Mouse (Mus musculus): ENCODE results near the gene Tax1bp3. TPM values are rescaled to one million over a fixed set of nuclear protein-coding genes. Genes with fewer than 3 reads are reported as not detected.

Gene Tax1bp3
- polyA plus RNA-seq, 1 experiment, result 85.2 TPM

GRCm38 (mm10) chr11:73160811-73161200 is 16.1 kb upstream of the Tax1bp3 start:
- H3K79me2 ChIP-seq (ENCODE audit: control insufficient read depth, insufficient read depth), result no peaks in the 10 kb centered on the region
- H3K36me3 ChIP-seq (ENCODE audit: control insufficient read depth, insufficient read depth), result no peaks in the 10 kb centered on the region
- H3K4me2 ChIP-seq (ENCODE audit: low read depth), result peak overlapping the region; percentile 64
- H3K4me3 ChIP-seq, result peak overlapping the region; percentile 20
- TF ChIP-seq MYOD1 (IDR thresholded peaks at IDR 0.05; ENCODE audit: control insufficient read depth in 1 of 3, insufficient read length in 2 of 3, low read depth in 2 of 3) (peak; percentile 30 to 92 (median 86)), TCF12 (IDR thresholded peaks at IDR 0.05; ENCODE audit: insufficient read depth, poor library complexity, severe bottlenecking) (peak; percentile 53), SRF (IDR thresholded peaks at IDR 0.05; ENCODE audit: control insufficient read depth, insufficient read length, low read depth) (no peak), REST (IDR thresholded peaks at IDR 0.05; ENCODE audit: insufficient read depth, insufficient read length) (no peak), POLR2A (IDR thresholded peaks at IDR 0.05; ENCODE audit: insufficient read length, low read depth) (no peak), USF1 (IDR thresholded peaks at IDR 0.05; ENCODE audit: low read depth) (no peak), TCF3 (IDR thresholded peaks at IDR 0.05; ENCODE audit: insufficient read length, low read depth) (peak; percentile 40), E2F4 (IDR thresholded peaks at IDR 0.05; ENCODE audit: insufficient read depth) (no peak), MYOG (IDR thresholded peaks at IDR 0.05; ENCODE audit: control insufficient read depth in 1 of 3, insufficient read depth in 1 of 3, insufficient read length in 2 of 3, low read depth in 2 of 3) (peak; percentile 85 to 96 (median 87)), POLR2AphosphoS2 (IDR thresholded peaks at IDR 0.05; ENCODE audit: insufficient read length, low read depth) (no peak), MAX (IDR thresholded peaks at IDR 0.05; ENCODE audit: low read depth) (no peak), CEBPB (IDR thresholded peaks at IDR 0.05; ENCODE audit: insufficient read depth, poor library complexity, severe bottlenecking) (no peak)
- peak overlapping the region; percentile 62 for H3ac ChIP-seq (ENCODE audit: control insufficient read depth, insufficient read length)
- H3K27me3 ChIP-seq (ENCODE audit: control insufficient read depth, insufficient read depth, insufficient read length), result no peaks in the 10 kb centered on the region

- Histone ChIP-seq H3ac (ENCODE audit: control insufficient read depth, insufficient read length) (no peak overlapping the region), H3K36me3 (ENCODE audit: control insufficient read depth, insufficient read depth) (no peaks in the 10 kb centered on the region), H3K79me2 (ENCODE audit: control insufficient read depth, insufficient read depth) (no peaks in the 10 kb centered on the region), H3K4me3 (peak overlapping the region; percentile 20), H3K4me2 (ENCODE audit: low read depth) (peak overlapping the region; percentile 64), H3K27me3 (ENCODE audit: control insufficient read depth, insufficient read depth, insufficient read length) (no peaks in the 10 kb centered on the region)
- TF ChIP-seq E2F4 (IDR thresholded peaks at IDR 0.05; ENCODE audit: insufficient read depth) (no peak), USF1 (IDR thresholded peaks at IDR 0.05; ENCODE audit: low read depth) (no peak), POLR2AphosphoS2 (IDR thresholded peaks at IDR 0.05; ENCODE audit: insufficient read length, low read depth) (no peak), MYOG (IDR thresholded peaks at IDR 0.05; ENCODE audit: control insufficient read depth in 1 of 3, insufficient read depth in 1 of 3, insufficient read length in 2 of 3, low read depth in 2 of 3) (no peak), TCF12 (IDR thresholded peaks at IDR 0.05; ENCODE audit: insufficient read depth, poor library complexity, severe bottlenecking) (no peak), MAX (IDR thresholded peaks at IDR 0.05; ENCODE audit: low read depth) (no peak), CEBPB (IDR thresholded peaks at IDR 0.05; ENCODE audit: insufficient read depth, poor library complexity, severe bottlenecking) (no peak), REST (IDR thresholded peaks at IDR 0.05; ENCODE audit: insufficient read depth, insufficient read length) (no peak), TCF3 (IDR thresholded peaks at IDR 0.05; ENCODE audit: insufficient read length, low read depth) (no peak), MYOD1 (IDR thresholded peaks at IDR 0.05; ENCODE audit: control insufficient read depth in 1 of 3, insufficient read length in 2 of 3, low read depth in 2 of 3) (no peak), POLR2A (IDR thresholded peaks at IDR 0.05; ENCODE audit: insufficient read length, low read depth) (no peak), SRF (IDR thresholded peaks at IDR 0.05; ENCODE audit: control insufficient read depth, insufficient read length, low read depth) (no peak)
These were observed 15.3 kb upstream of the Tax1bp3 start for GRCm38 (mm10) chr11:73161616-73162015.

GRCm38 (mm10) chr11:73162284-73162683 is 14.6 kb upstream of the Tax1bp3 start:
- Histone ChIP-seq H3K36me3 (ENCODE audit: control insufficient read depth, insufficient read depth) (no peaks in the 10 kb centered on the region), H3K79me2 (ENCODE audit: control insufficient read depth, insufficient read depth) (no peaks in the 10 kb centered on the region), H3K4me2 (ENCODE audit: low read depth) (no peak overlapping the region), H3K4me3 (no peak overlapping the region), H3ac (ENCODE audit: control insufficient read depth, insufficient read length) (no peak overlapping the region), H3K27me3 (ENCODE audit: control insufficient read depth, insufficient read depth, insufficient read length) (no peaks in the 10 kb centered on the region)
- TF ChIP-seq POLR2AphosphoS2 (IDR thresholded peaks at IDR 0.05; ENCODE audit: insufficient read length, low read depth) (no peak), SRF (IDR thresholded peaks at IDR 0.05; ENCODE audit: control insufficient read depth, insufficient read length, low read depth) (no peak), REST (IDR thresholded peaks at IDR 0.05; ENCODE audit: insufficient read depth, insufficient read length) (no peak), USF1 (IDR thresholded peaks at IDR 0.05; ENCODE audit: low read depth) (no peak), E2F4 (IDR thresholded peaks at IDR 0.05; ENCODE audit: insufficient read depth) (no peak), POLR2A (IDR thresholded peaks at IDR 0.05; ENCODE audit: insufficient read length, low read depth) (no peak), TCF3 (IDR thresholded peaks at IDR 0.05; ENCODE audit: insufficient read length, low read depth) (no peak), MYOD1 (IDR thresholded peaks at IDR 0.05; ENCODE audit: control insufficient read depth in 1 of 3, insufficient read length in 2 of 3, low read depth in 2 of 3) (no peak), MAX (IDR thresholded peaks at IDR 0.05; ENCODE audit: low read depth) (no peak), MYOG (IDR thresholded peaks at IDR 0.05; ENCODE audit: control insufficient read depth in 1 of 3, insufficient read depth in 1 of 3, insufficient read length in 2 of 3, low read depth in 2 of 3) (no peak)

GRCm38 (mm10) chr11:73168071-73168470 is 8.8 kb upstream of the Tax1bp3 start:
- Histone ChIP-seq H3ac (ENCODE audit: control insufficient read depth, insufficient read length) (no peak overlapping the region), H3K79me2 (ENCODE audit: control insufficient read depth, insufficient read depth) (peaks cover under 1% of the 10 kb centered on the region), H3K4me3 (no peak overlapping the region), H3K4me2 (ENCODE audit: low read depth) (no peak overlapping the region), H3K36me3 (ENCODE audit: control insufficient read depth, insufficient read depth) (peaks cover 1% of the 10 kb centered on the region), H3K27me3 (ENCODE audit: control insufficient read depth, insufficient read depth, insufficient read length) (no peaks in the 10 kb centered on the region)
- TF ChIP-seq CEBPB (IDR thresholded peaks at IDR 0.05; ENCODE audit: insufficient read depth, poor library complexity, severe bottlenecking) (no peak), MYOG (IDR thresholded peaks at IDR 0.05; ENCODE audit: control insufficient read depth in 1 of 3, insufficient read depth in 1 of 3, insufficient read length in 2 of 3, low read depth in 2 of 3) (no peak), POLR2A (IDR thresholded peaks at IDR 0.05; ENCODE audit: insufficient read length, low read depth) (no peak), E2F4 (IDR thresholded peaks at IDR 0.05; ENCODE audit: insufficient read depth) (no peak), TCF3 (IDR thresholded peaks at IDR 0.05; ENCODE audit: insufficient read length, low read depth) (no peak), MYOD1 (IDR thresholded peaks at IDR 0.05; ENCODE audit: control insufficient read depth in 1 of 3, insufficient read length in 2 of 3, low read depth in 2 of 3) (no peak), TCF12 (IDR thresholded peaks at IDR 0.05; ENCODE audit: insufficient read depth, poor library complexity, severe bottlenecking) (no peak), MAX (IDR thresholded peaks at IDR 0.05; ENCODE audit: low read depth) (no peak), SRF (IDR thresholded peaks at IDR 0.05; ENCODE audit: control insufficient read depth, insufficient read length, low read depth) (no peak), POLR2AphosphoS2 (IDR thresholded peaks at IDR 0.05; ENCODE audit: insufficient read length, low read depth) (no peak), REST (IDR thresholded peaks at IDR 0.05; ENCODE audit: insufficient read depth, insufficient read length) (no peak), USF1 (IDR thresholded peaks at IDR 0.05; ENCODE audit: low read depth) (no peak)

Data from myocyte (in vitro differentiated cells).